Mouse (Mus musculus) megakaryocyte, embryonic 14.5 days (primary cell): Measurements from ENCODE around the gene Il6ra.

Source experiments
- FLI1 ChIP-seq: IDR thresholded peaks from 2 replicates; pipeline ENCODE4 v1.6.1; 2012; ENCODE audit warnings: low read length, inconsistent platforms, mixed read lengths
- GATA1 ChIP-seq: IDR thresholded peaks from 3 replicates; pipeline ENCODE4 v1.6.1; 2012; ENCODE audit warnings: mixed read lengths, low read length, inconsistent platforms, borderline replicate concordance

DNA sequence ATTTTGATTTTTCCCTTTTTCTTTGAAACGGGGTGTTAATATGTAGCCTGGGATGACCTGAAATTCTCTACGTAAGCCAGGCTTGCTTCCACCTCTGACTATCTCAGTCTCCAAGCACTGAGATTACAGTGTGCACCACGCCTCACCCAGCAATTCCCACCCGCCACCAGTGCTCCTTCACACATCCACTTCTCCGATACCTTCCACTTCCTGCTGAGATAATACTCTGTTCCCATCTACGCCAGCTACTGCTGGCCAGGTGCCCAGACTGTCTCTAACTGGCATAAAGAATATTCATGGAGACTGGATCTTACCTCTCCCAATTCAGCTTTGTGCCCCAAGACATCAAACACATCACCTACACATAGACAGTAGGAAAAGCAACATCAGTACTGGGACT, 35.7 kb upstream of the Il6ra start:
- no peak for TF ChIP-seq GATA1
- TF ChIP-seq FLI1, result no peak
